Mouse (Mus musculus): ENCODE measurements around the gene Zfp558. TPM values are rescaled to one million over a fixed set of nuclear protein-coding genes. Genes with fewer than 3 reads are reported as not detected.

Gene Zfp558
- not detected in 2 replicates for polyA plus RNA-seq (2012; rRNA removed)

DNA sequence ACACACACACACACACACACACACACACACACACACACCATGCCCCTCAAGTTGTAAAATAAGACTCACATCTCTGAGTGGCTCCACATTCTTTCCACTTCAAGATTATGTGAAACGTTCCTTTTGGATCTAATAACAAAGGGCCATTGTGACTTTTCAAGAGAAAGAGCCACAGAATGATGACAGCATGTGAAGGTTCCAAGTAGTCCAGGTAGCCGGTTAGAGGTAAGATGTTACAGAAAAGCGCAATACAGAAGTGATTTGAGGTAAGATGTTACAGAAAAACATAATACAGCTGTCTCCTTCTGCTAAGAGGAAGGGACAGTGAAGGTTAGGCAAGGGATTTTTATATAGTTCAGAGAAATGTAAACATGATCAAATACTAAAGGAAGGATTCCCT is at the start of gene Zfp558, which contains the start of gene Mbd3l1:
Zfp558 (minus strand) TSS at position 101 of the 400 bp plus-strand sequence.
Mbd3l1 (plus strand) TSS at position 192 of the 400 bp plus-strand sequence.

DNA sequence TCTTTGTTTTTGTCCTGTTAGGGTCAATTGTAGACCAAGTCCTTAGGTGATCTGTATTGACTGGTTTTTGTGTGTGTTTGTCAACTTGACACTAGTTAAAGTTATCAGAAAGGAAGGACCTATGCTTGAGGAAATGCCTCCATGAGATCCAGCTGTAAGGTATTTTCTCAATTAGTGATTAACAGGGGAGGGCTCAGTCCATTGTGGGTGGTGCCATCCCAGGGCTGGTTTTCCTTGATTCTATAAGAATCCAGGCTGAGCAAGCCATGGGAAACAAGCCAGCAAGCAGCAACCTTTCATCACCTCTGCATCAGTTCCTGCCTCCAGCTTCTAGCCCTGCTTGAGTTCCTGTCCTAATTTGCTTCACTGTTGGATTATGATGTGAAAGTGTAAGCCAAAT is 47.7 kb downstream of the Zfp558 start, which contains the start of gene Mbd3l2:
Mbd3l2 (plus strand) TSS at position 301 of the 400 bp plus-strand sequence.

Other genes starting within 250 kb of the Zfp558 start
- 8.1 and 14.6 TPM in 2 replicates for gene Chordc1, start 186.1 kb downstream of the Zfp558 start, polyA plus RNA-seq (2012; rRNA removed)
- not detected in 2 replicates for gene Naalad2, start 75.3 kb downstream of the Zfp558 start, polyA plus RNA-seq (2012; rRNA removed)
- not detected in 2 replicates for gene Ubtfl1, start 73.8 kb downstream of the Zfp558 start, polyA plus RNA-seq (2012; rRNA removed)
- not detected in 2 replicates for gene Mbd3l2, start 47.6 kb downstream of the Zfp558 start, polyA plus RNA-seq (2012; rRNA removed)
- not detected in 2 replicates for gene Mbd3l1, start 91 bp upstream of the Zfp558 start, polyA plus RNA-seq (2012; rRNA removed)
- gene Muc16, start 196.3 kb upstream of the Zfp558 start, polyA plus RNA-seq (2012; rRNA removed): 0.15 and 0.22 TPM in 2 replicates